Mouse (Mus musculus) midbrain, embryonic 14.5 days (tissue): ENCODE data around the gene Yipf3. TPM values are rescaled to one million over a fixed set of nuclear protein-coding genes. Genes with fewer than 3 reads are reported as not detected.

Experiments used
- ATAC-seq: fragments of 200-750 bp; cut with Nextera tagmentation; 2 replicates; pipeline ENCODE4 v1.8.0; 2017; ENCODE audit warnings: moderate number of reproducible peaks, moderate library complexity; ENCODE audit not compliant: low FRiP score, low TSS enrichment
- DNase-seq: peaks from one replicate; pipeline ENCODE4 v3.0.0-alpha.2; 2015
- H3K27ac ChIP-seq: fragments of 300-500 bp; sonication (generic); replicated peaks from 2 replicates; pipeline ENCODE4 v1.5.1; 2014; ENCODE audit warnings: mild to moderate bottlenecking, low read depth, low read length, moderate library complexity
- H3K27me3 ChIP-seq: fragments of 300-500 bp; sonication (generic); 2 replicates; pipeline ENCODE4 v1.6.1; 2014; ENCODE audit warnings: low read length, control low read depth, mixed read lengths; ENCODE audit not compliant: control insufficient read depth, insufficient read depth
- H3K36me3 ChIP-seq: fragments of 300-500 bp; sonication (generic); 2 replicates; pipeline ENCODE4 v1.6.1; 2014; ENCODE audit warnings: low read length, control low read depth; ENCODE audit not compliant: control insufficient read depth, insufficient read depth
- H3K4me1 ChIP-seq: fragments of 300-500 bp; sonication (generic); 2 replicates; pipeline ENCODE4 v1.6.1; 2014; ENCODE audit warnings: mild to moderate bottlenecking, antibody characterized with exemption, low read length, control low read depth; ENCODE audit not compliant: control insufficient read depth, insufficient read depth
- H3K4me2 ChIP-seq: fragments of 300-500 bp; sonication (generic); 2 replicates; pipeline ENCODE4 v1.6.1; 2014; ENCODE audit warnings: mild to moderate bottlenecking, low read length, moderate library complexity
- H3K4me3 ChIP-seq: fragments of 300-500 bp; sonication (generic); replicated peaks from 2 replicates; pipeline ENCODE4 v1.5.1; 2014; ENCODE audit warnings: low read depth, low read length
- H3K9ac ChIP-seq: fragments of 300-500 bp; sonication (generic); replicated peaks from 2 replicates; pipeline ENCODE4 v1.6.1; 2014; ENCODE audit warnings: mild to moderate bottlenecking, low read length, moderate library complexity
- H3K9me3 ChIP-seq: fragments of 300-500 bp; sonication (generic); 2 replicates; pipeline ENCODE4 v1.6.1; 2016; ENCODE audit warnings: low read length, control low read depth, mixed read lengths; ENCODE audit not compliant: control insufficient read depth
- WGBS: fragments of 180-500 bp; shearing (Covaris S2); extraction: QIAGEN DNeasy Blood & Tissue Kit; methylation state at CpG from one replicate; pipeline ENCODE4 v1.1.7; 2014; 5-methylcytosine and 5-hydroxymethylcytosine counted together
- polyA plus RNA-seq: library from polyadenylated mRNA; unstranded; fragments of >200 nt; fragmentation: Nextera tagmentation; extraction: Ambion mirVana; gene quantifications from 2 replicates; pipeline ENCODE4 v1.2.1, GENCODE M21; 2014

The Yipf3 gene
- 86.7 and 90.0 TPM in 2 replicates for polyA plus RNA-seq

GRCm38 (mm10) chr17:46247512-46248188 is at the start of gene Yipf3, which contains the start of gene Polr1c:
Gene Yipf3, plus strand, starts transcription at chr17:46248080.
Gene Polr1c, minus strand, starts transcription at chr17:46248054.
- Histone ChIP-seq H3K4me1 (peaks cover 16% of the 10 kb centered on the region), H3K4me3 (peak within 1 kb of the TSS; percentile 94), H3K4me2 (peak within 1 kb of the TSS; percentile 75), H3K36me3 (peaks cover 74% of the 10 kb centered on the region), H3K9ac (peak within 1 kb of the TSS; percentile 92), H3K27me3 (no peaks in the 10 kb centered on the region), H3K27ac (peak within 1 kb of the TSS; percentile 81), H3K9me3 (no peaks in the 10 kb centered on the region)
- ATAC-seq (peak; percentile 91), DNase-seq (peak; percentile 98)
- under 1% methylated on average over 53 of the region's 53 CpGs for WGBS

GRCm38 (mm10) chr17:46201151-46201550 is 46.7 kb upstream of the Yipf3 start:
- H3K9ac ChIP-seq = no peak overlapping the region; the same call in 1 of the 2 replicates
- ATAC-seq = no peak
- H3K9me3 ChIP-seq = no peaks in the 10 kb centered on the region
- H3K4me1 ChIP-seq = peaks cover 20% of the 10 kb centered on the region
- no peak overlapping the region for H3K27ac ChIP-seq
- H3K4me3 ChIP-seq = no peak overlapping the region
- H3K27me3 ChIP-seq = no peaks in the 10 kb centered on the region
- H3K36me3 ChIP-seq = peaks cover 37% of the 10 kb centered on the region
- 64% methylated on average over 6 of the region's 6 CpGs for WGBS
- peak overlapping the region; percentile 96 for H3K4me2 ChIP-seq
- DNase-seq = no peak

DNA sequence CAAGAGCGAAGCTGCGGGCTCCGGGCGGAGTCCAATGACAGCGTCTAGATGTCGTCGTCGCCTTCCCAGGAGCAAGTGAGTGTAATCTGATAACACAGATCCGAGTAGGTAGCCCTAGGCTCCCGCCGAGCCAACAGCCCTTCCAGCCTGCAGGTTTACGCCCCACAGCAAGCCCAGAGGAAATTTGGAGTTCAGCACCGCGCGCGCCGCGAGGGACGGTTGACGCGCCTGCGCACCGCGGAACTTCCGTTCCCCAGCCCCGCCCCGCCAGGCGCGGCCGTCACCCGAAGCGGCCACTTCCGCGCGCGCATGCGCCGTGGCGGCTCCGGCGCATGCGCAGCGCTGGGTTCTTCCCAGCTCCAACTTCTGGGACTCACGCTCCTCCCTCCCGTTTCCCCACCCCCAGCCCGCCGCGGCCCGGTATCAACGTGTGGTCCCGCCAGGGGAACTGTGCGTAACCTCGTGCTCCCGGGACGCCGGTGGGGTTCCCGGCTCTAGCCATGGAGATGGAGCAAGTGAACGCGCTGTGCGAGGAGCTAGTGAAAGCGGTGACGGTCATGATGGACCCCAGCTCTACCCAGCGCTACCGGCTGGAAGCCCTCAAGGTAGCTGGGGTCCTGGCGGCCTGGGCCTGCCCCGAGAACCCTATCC is 45.3 kb upstream of the Yipf3 start, which contains the start of the genes Polh and Xpo5:
Polh (minus strand) TSS at position 225 of the 651 bp plus-strand sequence.
Xpo5 (plus strand) TSS at position 362 of the 651 bp plus-strand sequence.
- ATAC-seq (peak; percentile 93), DNase-seq (peak; percentile 98)
- Histone ChIP-seq H3K4me1 (peaks cover 20% of the 10 kb centered on the region), H3K27ac (peak within 1 kb of the TSS; percentile 80), H3K27me3 (no peaks in the 10 kb centered on the region), H3K36me3 (peaks cover 38% of the 10 kb centered on the region), H3K4me2 (peak within 1 kb of the TSS; percentile 96), H3K4me3 (peak within 1 kb of the TSS; percentile 91), H3K9me3 (no peaks in the 10 kb centered on the region), H3K9ac (peak within 1 kb of the TSS; percentile 78)
- under 1% methylated on average over 66 of the region's 66 CpGs for WGBS

DNA sequence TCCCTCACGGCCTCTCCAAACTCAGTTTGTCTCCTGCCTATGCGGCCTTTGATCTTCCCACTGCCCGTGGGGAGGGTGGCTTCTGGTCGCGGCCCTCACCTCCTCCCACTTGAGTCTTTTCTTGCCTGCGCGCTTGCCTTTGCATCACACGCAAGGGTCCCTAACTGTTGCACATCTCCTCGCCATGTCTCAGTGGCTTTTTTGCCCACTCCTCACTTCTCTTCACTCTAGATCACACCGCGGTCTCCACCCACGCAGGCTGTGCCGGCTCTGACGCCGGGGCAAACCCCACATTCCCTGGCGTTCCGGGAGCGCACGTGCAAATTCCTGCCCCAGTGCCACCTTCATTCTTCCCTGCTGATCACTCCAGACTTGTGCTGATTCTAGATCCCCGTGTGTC is 44.8 kb upstream of the Yipf3 start:
- H3K4me1 ChIP-seq = peaks cover 20% of the 10 kb centered on the region
- H3K36me3 ChIP-seq = peaks cover 38% of the 10 kb centered on the region
- H3K27me3 ChIP-seq = no peaks in the 10 kb centered on the region
- ATAC-seq (peak; percentile 32; the same call in 1 of the 2 replicates), DNase-seq (no peak)
- peak overlapping the region; percentile 96 for H3K4me2 ChIP-seq
- peak overlapping the region; percentile 78 for H3K9ac ChIP-seq
- peak overlapping the region; percentile 91 for H3K4me3 ChIP-seq
- no peaks in the 10 kb centered on the region for H3K9me3 ChIP-seq
- WGBS = 0% methylated on average over 20 of the region's 20 CpGs
- H3K27ac ChIP-seq = peak overlapping the region; percentile 68

GRCm38 (mm10) chr17:46206676-46207075 is 41.2 kb upstream of the Yipf3 start:
- Histone ChIP-seq H3K9me3 (no peaks in the 10 kb centered on the region), H3K4me2 (no peak overlapping the region), H3K27me3 (no peaks in the 10 kb centered on the region), H3K4me1 (peaks cover 12% of the 10 kb centered on the region), H3K36me3 (peaks cover 60% of the 10 kb centered on the region), H3K9ac (no peak overlapping the region), H3K27ac (no peak overlapping the region), H3K4me3 (no peak overlapping the region)
- ATAC-seq (no peak), DNase-seq (no peak)

DNA sequence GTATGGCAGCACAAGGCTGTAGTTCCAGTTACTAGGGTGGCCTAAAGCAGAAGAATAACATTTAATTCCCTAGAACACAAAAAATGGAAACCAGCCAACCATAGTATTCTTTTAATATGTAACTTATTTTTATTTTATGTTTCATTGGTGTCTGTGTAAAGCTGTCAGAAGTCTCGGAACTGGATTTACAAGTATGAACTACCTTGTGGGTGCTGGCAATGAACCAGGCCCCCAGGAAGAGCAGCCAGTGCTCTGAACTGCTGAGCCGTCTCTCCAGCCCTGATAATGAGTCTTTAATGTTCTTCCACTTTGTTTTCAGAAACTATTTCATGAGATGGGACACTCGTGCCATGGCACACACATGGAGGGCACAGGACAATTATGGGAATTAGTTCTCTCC is 37.3 kb upstream of the Yipf3 start:
- no peak overlapping the region for H3K9ac ChIP-seq
- ATAC-seq (no peak), DNase-seq (no peak)
- no peak overlapping the region for H3K4me3 ChIP-seq
- WGBS = 94% methylated on average over 3 of the region's 3 CpGs
- H3K9me3 ChIP-seq = no peaks in the 10 kb centered on the region
- H3K4me1 ChIP-seq = no peaks in the 10 kb centered on the region
- no peaks in the 10 kb centered on the region for H3K27me3 ChIP-seq
- no peak overlapping the region for H3K27ac ChIP-seq
- no peak overlapping the region for H3K4me2 ChIP-seq
- peaks cover 89% of the 10 kb centered on the region for H3K36me3 ChIP-seq

DNA sequence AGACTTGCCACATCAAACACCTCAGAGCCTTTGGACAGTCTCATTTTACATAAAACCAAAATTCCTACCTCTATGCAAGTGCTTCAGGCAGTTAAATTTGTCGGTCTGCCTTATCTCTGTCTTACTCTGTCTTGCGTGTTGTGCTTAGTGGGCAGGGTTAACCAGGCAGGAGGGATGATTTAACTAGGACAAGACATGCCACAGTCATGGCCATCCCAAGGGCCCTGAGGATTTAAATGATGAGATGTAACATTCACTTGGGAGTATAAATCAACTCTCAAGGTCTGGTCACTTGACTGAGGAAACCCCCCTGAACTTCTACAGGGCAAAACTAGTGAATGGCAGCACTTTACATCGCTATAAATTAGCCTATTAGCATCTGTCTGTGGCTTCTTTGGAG is 26.3 kb upstream of the Yipf3 start:
- no peak overlapping the region for H3K4me2 ChIP-seq
- H3K36me3 ChIP-seq = peaks cover 99% of the 10 kb centered on the region
- ATAC-seq (no peak), DNase-seq (no peak)
- H3K27me3 ChIP-seq = no peaks in the 10 kb centered on the region
- WGBS = 95% methylated on average over 3 of the region's 3 CpGs
- H3K9ac ChIP-seq = no peak overlapping the region
- no peak overlapping the region for H3K27ac ChIP-seq
- no peaks in the 10 kb centered on the region for H3K4me1 ChIP-seq
- H3K4me3 ChIP-seq = no peak overlapping the region
- no peaks in the 10 kb centered on the region for H3K9me3 ChIP-seq

DNA sequence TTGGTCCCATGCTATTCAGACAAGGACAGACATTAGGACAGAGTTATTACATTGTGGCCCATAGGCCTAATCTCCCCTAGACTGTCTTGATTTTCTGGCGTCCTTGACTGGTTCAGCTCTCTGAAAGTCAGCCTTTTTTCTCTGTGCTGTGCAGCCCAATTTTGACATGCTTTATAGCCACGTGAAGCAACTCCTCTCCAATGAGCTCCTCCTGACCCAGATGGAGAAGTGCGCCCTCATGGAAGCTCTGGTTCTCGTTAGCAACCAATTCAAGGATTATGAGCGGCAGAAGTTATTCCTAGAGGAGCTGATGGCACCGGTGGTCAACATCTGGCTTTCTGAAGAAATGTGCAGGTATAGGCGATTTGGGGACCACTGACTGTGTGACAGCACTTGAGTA is 20.3 kb upstream of the Yipf3 start:
- H3K9me3 ChIP-seq = no peaks in the 10 kb centered on the region
- no peak overlapping the region for H3K4me3 ChIP-seq
- no peak overlapping the region for H3K9ac ChIP-seq
- no peak for DNase-seq
- no peaks in the 10 kb centered on the region for H3K27me3 ChIP-seq
- no peak overlapping the region for H3K4me2 ChIP-seq
- H3K27ac ChIP-seq = no peak overlapping the region
- H3K4me1 ChIP-seq = no peaks in the 10 kb centered on the region
- ATAC-seq = no peak
- WGBS = 95% methylated on average over 7 of the region's 7 CpGs
- peaks cover 92% of the 10 kb centered on the region for H3K36me3 ChIP-seq
